Mouse (Mus musculus) heart, embryonic 14.5 days (tissue): Measurements from ENCODE around the gene 1110008L16Rik. TPM values are rescaled to one million over a fixed set of nuclear protein-coding genes. Genes with fewer than 3 reads are reported as not detected.
"Not testable (repeated sequence)": the region's sequence is repeated elsewhere in the genome, so short reads cannot be mapped to it uniquely, and the experiment has no call there.

ENCODE experiments used
- ATAC-seq: fragments of 200-750 bp; cut with Nextera tagmentation; 2 replicates; pipeline ENCODE4 v1.8.0; 2017; ENCODE audit warnings: low read depth, moderate TSS enrichment; ENCODE audit not compliant: insufficient number of reproducible peaks, insufficient read depth, low FRiP score
- H3K27ac ChIP-seq, 2 experiments: fragments of 200-500 bp in 1 of 2; fragments of 300-500 bp in 1 of 2; sonication (generic) in 1 of 2; replicated peaks in 1 of 2; 2 replicates each; pipeline ENCODE4 v1.5.1; 2012 to 2014; ENCODE audit warnings: low read depth in 2 of 2, low read length in 2 of 2, control low read depth in 1 of 2, mild to moderate bottlenecking in 1 of 2, mixed read lengths in 1 of 2; ENCODE audit not compliant: control insufficient read depth in 1 of 2, insufficient read depth in 1 of 2
- H3K27me3 ChIP-seq: fragments of 300-500 bp; sonication (generic); 2 replicates; pipeline ENCODE4 v1.6.1; 2014; ENCODE audit warnings: mild to moderate bottlenecking, low read length, control low read depth; ENCODE audit not compliant: control insufficient read depth, insufficient read depth
- H3K36me3 ChIP-seq: fragments of 300-500 bp; sonication (generic); 2 replicates; pipeline ENCODE4 v1.6.1; 2014; ENCODE audit warnings: mild to moderate bottlenecking, control low read depth, low read length, mixed read lengths; ENCODE audit not compliant: control insufficient read depth, insufficient read depth
- H3K4me1 ChIP-seq, 2 experiments: fragments of 200-500 bp in 1 of 2; fragments of 300-500 bp in 1 of 2; sonication (generic) in 1 of 2; 2 replicates each; pipeline ENCODE4 v1.6.1; 2012 to 2014; ENCODE audit warnings: low read length in 2 of 2, control low read depth in 1 of 2, mixed read lengths in 1 of 2; ENCODE audit not compliant: control insufficient read depth in 2 of 2, insufficient read depth in 2 of 2
- H3K4me2 ChIP-seq: fragments of 300-500 bp; sonication (generic); 2 replicates; pipeline ENCODE4 v1.6.1; 2014; ENCODE audit warnings: mild to moderate bottlenecking, low read length
- H3K4me3 ChIP-seq, 2 experiments: fragments of 200-500 bp in 1 of 2; fragments of 300-500 bp in 1 of 2; sonication (generic) in 1 of 2; 2 replicates each; pipeline ENCODE4 v1.5.1; 2012 to 2014; ENCODE audit warnings: low read length in 2 of 2, mild to moderate bottlenecking in 2 of 2, control low read depth in 1 of 2, low read depth in 1 of 2, moderate library complexity in 1 of 2; ENCODE audit not compliant: control insufficient read depth in 1 of 2, insufficient read depth in 1 of 2
- H3K9ac ChIP-seq: fragments of 300-500 bp; sonication (generic); 2 replicates; pipeline ENCODE4 v1.6.1; 2014; ENCODE audit warnings: mild to moderate bottlenecking, low read length
- H3K9me3 ChIP-seq: fragments of 300-500 bp; sonication (generic); 2 replicates; pipeline ENCODE4 v1.6.1; 2016; ENCODE audit warnings: low read length, control low read depth; ENCODE audit not compliant: control insufficient read depth
- WGBS: fragments of 180-500 bp; shearing (Covaris S2); extraction: QIAGEN DNeasy Blood & Tissue Kit; methylation state at CpG from one replicate; pipeline ENCODE4 v1.1.7; 2014; 5-methylcytosine and 5-hydroxymethylcytosine counted together
- polyA plus RNA-seq: library from polyadenylated mRNA; unstranded; fragments of >200 nt; fragmentation: Nextera tagmentation; extraction: Ambion mirVana; gene quantifications from 2 replicates; pipeline ENCODE4 v1.2.1, GENCODE M21; 2014

The 1110008L16Rik gene
- 10.1 and 10.4 TPM in 2 replicates for polyA plus RNA-seq

DNA sequence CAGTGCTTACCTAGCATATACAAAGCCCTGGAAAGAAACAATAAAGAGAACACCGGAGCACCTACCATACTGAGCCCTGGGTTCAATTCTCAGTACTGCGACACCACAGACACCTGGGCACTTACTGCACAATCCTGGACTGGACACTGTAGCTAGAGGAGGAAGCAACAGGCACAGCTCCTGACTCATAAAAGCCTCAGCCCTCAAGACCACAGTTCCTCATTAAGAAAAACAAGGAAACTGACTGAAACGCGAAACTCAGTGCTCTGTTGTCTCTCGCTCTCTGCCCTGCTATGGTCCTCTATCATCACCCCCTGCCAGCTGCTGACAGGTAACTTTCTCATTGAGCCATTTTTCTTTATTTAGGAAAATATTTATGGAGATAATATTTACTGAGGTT is at the start of gene 1110008L16Rik:
Gene 1110008L16Rik (plus strand): TSS at position 242 of the 400 bp plus-strand sequence.
- Histone ChIP-seq H3K4me2 (no peak within 1 kb of the TSS), H3K4me1 (peaks cover 2 to 19% of the 10 kb centered on the region in 2 experiments; a peak in 3 of 4 replicates), H3K36me3 (peaks cover 46% of the 10 kb centered on the region), H3K9me3 (no peaks in the 10 kb centered on the region), H3K9ac (no peak within 1 kb of the TSS), H3K4me3 (no peak within 1 kb of the TSS), H3K27me3 (no peaks in the 10 kb centered on the region), H3K27ac (no peak within 1 kb of the TSS)
- WGBS, result 80% methylated on average over 5 of the region's 5 CpGs
- no peak for ATAC-seq

DNA sequence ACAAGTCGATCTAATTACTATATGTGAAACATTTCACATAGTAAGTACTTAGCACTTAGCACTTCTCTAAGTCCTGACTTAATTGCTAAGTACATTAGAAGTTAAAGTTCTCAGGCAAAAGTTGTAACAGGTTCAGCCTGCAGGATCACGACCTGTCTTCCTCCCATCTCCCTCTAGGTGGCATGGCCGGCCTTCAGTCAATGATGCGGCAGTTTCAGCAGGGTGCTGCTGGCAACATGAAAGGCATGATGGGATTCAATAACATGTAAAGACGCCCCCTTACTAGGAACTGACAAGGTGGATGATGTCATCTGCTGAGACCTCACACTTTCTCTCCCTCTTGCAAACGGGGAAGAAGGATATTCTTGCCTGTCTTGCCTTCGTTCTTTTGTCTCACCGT is 37.4 kb upstream of the 1110008L16Rik start:
- WGBS, result no CpG with 5 or more reads among the region's 8 CpGs
- ATAC-seq, H3K4me2 ChIP-seq, H3K9ac ChIP-seq, H3K27ac ChIP-seq, H3K9me3 ChIP-seq, H3K27me3 ChIP-seq, H3K4me1 ChIP-seq, H3K4me3 ChIP-seq: not testable (repeated sequence)
- peaks cover 27% of the 10 kb centered on the region for H3K36me3 ChIP-seq

DNA sequence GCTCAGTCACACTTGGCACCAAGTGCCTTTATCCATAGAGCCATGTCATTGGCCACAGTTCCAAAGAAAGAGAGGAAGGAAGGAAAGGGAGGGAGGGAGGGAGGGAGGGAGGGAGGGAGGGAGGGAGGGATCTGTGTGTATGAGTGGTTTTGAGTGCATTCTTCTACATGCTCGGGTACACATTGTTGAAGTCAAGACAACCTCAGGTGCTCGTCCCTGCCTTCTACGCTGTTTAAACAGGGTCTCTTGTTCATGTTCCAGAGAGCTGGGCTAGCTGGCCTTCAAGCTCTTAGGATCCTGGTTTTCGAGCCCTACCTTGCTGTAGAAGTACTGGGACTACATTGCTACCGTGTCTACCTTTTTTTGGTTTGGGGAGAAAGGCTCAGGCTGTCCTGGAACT is 36.0 kb upstream of the 1110008L16Rik start:
- not testable (repeated sequence) for H3K4me3 ChIP-seq, ATAC-seq, H3K27ac ChIP-seq, H3K4me2 ChIP-seq, H3K27me3 ChIP-seq, H3K9ac ChIP-seq, H3K9me3 ChIP-seq, H3K4me1 ChIP-seq
- peaks cover 16% of the 10 kb centered on the region for H3K36me3 ChIP-seq
- no CpG with 5 or more reads among the region's 5 CpGs for WGBS

DNA sequence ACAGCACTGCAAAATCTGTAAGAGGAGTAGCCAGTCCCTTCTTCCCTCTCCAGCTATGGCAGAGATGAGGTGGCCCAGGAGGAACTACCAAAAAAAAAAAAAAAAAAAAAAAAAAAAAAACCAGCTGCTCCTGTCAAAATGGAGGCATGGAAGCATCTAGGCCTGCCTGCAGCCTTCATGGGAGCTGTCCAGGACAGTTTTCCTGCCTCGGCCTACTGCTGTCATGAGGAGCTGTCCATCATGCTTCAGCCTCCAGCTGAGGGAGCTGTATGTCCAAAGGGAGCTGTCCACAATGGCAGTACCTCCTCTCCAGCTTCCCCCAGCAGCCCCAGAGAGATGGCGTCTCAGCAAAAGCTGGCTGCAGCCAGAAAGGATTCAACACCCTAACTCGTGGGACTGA is 27.1 kb upstream of the 1110008L16Rik start:
- no peaks in the 10 kb centered on the region for H3K9me3 ChIP-seq
- H3K4me1 ChIP-seq, result no peaks in the 10 kb centered on the region
- no peak overlapping the region for H3K9ac ChIP-seq
- no peak for ATAC-seq
- H3K27ac ChIP-seq, result no peak overlapping the region
- WGBS, result 77% methylated on average over 3 of the region's 3 CpGs
- H3K27me3 ChIP-seq, result no peaks in the 10 kb centered on the region
- no peak overlapping the region for H3K4me2 ChIP-seq
- H3K36me3 ChIP-seq, result no peaks in the 10 kb centered on the region
- no peak overlapping the region for H3K4me3 ChIP-seq

DNA sequence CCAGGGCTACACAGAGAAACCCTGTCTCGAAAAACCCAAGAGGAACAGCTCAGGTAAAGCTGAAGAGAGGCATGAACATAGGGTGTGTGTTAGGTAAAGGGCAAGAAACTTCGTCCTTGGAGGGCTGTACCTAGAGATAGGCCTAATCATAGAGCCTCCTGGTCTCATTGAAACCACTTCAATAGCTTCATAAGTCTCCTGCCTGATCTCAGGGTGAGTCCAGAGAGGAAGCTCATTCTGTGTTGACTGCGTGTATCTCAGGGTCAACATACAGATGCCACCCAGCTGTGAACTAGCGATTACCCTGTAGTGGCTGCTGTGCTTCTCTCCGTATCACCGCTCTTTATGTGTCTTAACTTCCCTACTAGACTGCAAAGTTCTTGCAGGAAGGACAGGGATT is 21.8 kb upstream of the 1110008L16Rik start:
- not testable (repeated sequence) for H3K9me3 ChIP-seq, H3K4me3 ChIP-seq, H3K27ac ChIP-seq, H3K4me2 ChIP-seq, H3K4me1 ChIP-seq, ATAC-seq, H3K9ac ChIP-seq, H3K27me3 ChIP-seq, H3K36me3 ChIP-seq
- 78% methylated on average over 3 of the region's 6 CpGs for WGBS

DNA sequence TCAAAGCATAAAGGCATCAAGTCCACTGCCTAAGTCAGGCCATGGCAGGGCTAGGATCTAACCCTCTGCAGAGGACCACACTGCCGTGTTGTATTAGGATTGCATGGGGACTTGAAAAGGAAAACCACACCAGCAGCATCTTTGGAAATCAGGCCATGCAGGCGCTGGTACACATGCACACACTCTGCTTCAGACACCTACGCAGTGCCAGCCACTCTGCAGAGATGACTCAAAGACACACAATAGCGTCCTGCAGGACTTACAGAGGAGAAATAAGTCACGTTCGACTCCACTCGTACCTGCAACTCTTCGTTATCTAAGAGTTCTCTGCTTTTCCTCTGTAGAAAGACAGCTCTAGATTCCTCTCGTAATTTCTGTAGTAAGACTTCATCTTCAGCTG is 1.3 kb upstream of the 1110008L16Rik start:
- H3K4me3 ChIP-seq, result no peak overlapping the region
- no peak for ATAC-seq
- WGBS, result 90% methylated on average over 9 of the region's 9 CpGs
- no peaks in the 10 kb centered on the region for H3K9me3 ChIP-seq
- H3K4me1 ChIP-seq, result peaks cover 2 to 12% of the 10 kb centered on the region in 2 experiments; a peak in 3 of 4 replicates
- no peak overlapping the region for H3K27ac ChIP-seq
- no peaks in the 10 kb centered on the region for H3K27me3 ChIP-seq
- H3K36me3 ChIP-seq, result peaks cover 57% of the 10 kb centered on the region
- H3K4me2 ChIP-seq, result no peak overlapping the region
- no peak overlapping the region for H3K9ac ChIP-seq

DNA sequence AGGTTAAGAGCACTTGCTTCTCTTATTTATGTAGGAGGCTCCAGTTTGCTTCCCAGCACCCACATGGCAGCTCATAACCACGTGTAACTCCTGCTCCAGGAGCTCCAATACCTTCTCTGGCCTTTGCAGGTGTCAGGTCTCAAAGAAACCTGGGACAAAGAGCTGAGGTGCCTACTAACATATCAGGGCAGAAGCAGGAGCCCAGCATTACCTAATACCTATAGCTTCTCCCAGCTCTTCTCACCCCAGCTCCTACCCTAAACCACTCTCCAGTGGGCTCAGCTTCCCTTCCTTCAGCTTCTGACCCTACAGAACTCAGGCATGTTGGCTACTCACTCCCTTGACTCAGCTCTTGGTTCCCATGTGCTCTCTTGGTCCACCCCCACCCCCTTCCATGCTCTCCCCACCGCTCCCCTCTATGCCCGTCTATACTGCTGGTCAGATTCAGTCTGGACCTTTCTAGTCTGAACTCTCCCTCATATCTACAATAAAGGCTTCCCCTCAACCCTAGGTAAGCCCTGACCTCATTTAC is 1.5 kb downstream of the 1110008L16Rik start:
- H3K27ac ChIP-seq, result no peak overlapping the region
- H3K9me3 ChIP-seq, result no peaks in the 10 kb centered on the region
- peak overlapping the region; percentile 72 for H3K4me2 ChIP-seq
- no peaks in the 10 kb centered on the region for H3K27me3 ChIP-seq
- peaks cover 2 to 19% of the 10 kb centered on the region in 2 experiments; a peak in 3 of 4 replicates for H3K4me1 ChIP-seq
- ATAC-seq, result no peak
- peaks cover 33% of the 10 kb centered on the region for H3K36me3 ChIP-seq
- peak overlapping the region in 1 of 2 experiments; percentile 70; a peak in 2 of 4 replicates for H3K4me3 ChIP-seq
- H3K9ac ChIP-seq, result no peak overlapping the region
- WGBS, result 83% methylated on average over 3 of the region's 3 CpGs
